Mouse (Mus musculus): Measurements from ENCODE around the gene Polr3c. TPM values are rescaled to one million over a fixed set of nuclear protein-coding genes. Genes with fewer than 3 reads are reported as not detected.
A peak's percentile ranks its signal among the peaks of the same experiment; 100 is the strongest.
"Not testable (repeated sequence)": the region's sequence is repeated elsewhere in the genome, so short reads cannot be mapped to it uniquely, and the experiment has no call there.

The Polr3c gene
- total RNA-seq, 2 experiments from 2014 or later, result 24.7 to 24.9 TPM

DNA sequence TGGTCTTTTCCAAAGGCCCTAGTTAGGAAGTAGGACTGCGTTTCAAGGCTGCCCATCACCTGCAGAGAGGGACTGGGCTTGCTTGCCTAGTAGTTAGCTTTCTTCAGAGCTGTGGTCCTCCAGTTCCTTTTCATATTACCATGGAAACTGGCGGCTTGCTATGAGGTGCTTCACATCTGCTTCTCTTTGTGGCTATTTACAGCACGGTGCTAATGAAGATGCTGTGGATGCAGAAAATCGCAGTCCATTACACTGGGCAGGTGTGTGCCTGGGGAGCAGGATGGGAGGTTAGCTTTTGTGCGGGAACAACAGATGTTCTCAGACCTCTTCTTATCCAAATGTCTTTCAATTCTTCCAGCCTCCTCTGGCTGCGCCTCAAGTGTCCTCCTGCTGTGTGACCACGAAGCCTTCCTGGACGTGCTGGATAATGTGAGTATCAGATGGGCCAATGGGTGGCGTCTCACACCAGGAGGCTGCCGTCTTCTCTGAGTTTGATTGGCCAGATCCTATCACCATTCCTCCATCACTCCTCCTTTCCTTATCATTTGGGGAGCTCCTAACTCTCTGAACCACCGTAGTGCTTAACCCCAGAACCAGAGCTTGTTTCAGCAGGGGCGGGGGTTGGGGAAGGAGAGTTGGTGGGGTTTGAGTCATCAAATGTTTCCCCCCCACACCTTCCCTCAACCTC is 47.0 kb downstream of the Polr3c start:
- no peak for DNase-seq (ENCODE audit: extremely low spot score in 1 of 2, low spot score in 1 of 2)

DNA sequence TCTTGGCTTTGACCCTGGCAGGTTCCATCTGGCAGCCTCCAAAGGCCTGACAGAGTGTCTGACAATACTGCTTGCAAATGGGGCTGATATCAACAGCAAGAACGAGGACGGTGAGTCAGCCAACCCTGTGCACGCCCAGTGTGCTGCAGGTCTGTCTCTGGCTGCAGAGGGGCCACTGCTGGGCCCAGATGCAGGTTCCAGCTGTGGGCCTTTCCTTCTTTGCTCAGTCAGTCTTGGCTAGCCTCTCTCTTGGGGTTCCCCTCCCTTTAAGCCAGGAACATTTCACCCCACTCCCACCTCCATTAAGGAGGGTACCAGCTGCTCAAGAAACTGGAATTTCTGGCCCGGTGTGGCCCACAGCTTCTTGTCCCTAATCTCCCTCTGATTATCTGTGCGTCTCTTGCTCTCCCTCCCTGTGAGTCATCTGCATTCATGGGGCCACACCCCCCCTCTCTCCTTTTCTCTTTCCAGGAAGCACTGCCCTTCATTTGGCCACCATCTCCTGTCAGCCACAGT is 48.2 kb downstream of the Polr3c start:
- DNase-seq (ENCODE audit: extremely low spot score in 1 of 2, low spot score in 1 of 2), result no peak

DNA sequence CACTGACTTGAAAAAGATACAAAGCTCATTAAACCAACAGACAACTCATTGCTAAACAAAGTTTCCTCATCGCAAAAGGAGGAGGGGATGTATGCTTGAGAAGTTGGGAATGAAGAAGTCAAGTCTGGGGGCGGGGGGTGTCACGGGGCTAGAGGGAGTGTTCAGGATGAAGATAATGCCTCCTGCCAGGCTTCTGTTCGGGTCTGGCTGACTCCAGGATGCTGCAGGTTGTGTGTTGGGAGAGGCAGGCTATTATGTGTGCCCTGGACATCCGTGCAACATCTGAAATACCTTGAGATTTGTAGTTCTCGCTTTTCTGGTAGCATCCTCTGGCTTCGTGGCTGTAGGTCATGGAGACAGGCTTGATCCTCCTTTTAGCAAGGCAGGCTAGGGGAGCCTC is 49.0 kb downstream of the Polr3c start:
- DNase-seq (ENCODE audit: extremely low spot score in 1 of 2, low spot score in 1 of 2), result no peak

DNA sequence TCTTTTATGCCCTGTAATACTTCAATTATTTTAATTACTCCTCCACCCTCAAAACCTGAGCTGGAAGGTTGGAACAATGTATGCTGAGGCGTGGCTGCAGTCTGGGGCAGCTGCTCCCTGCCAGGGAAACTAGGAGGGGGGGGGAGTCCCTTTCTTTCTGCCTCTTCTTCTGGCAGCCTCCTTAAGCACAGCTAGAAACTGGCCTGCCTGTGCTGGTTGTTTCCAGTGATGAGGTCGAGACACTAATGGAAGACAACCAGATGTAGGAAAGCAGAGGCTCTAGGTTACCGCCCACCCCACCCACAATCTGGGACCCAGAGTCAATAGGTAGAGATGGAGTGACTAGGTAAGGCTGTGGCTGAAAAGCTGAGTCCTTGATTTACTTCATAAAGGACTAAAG is 51.7 kb downstream of the Polr3c start:
- no peak for DNase-seq (ENCODE audit: extremely low spot score in 1 of 2, low spot score in 1 of 2)

DNA sequence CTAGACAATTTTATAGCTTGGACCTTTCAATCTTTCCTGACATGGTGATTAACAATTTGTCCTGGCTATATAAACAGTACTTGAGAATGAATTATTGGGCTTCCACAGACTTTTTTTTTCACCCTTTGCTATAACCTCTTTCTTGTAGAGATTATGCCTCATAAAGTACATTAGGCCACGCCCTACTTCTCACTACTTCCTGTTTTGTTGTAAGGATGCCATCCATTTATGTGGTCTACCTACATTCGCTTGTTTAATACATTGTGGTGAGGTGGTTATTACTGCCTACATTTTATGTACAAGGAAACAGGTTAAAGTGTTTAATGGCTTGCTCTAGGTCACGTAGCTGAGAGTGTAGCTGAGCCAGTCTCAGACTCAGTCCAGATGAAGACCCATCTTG is 52.3 kb downstream of the Polr3c start:
- no peak for DNase-seq (ENCODE audit: extremely low spot score in 1 of 2, low spot score in 1 of 2)

DNA sequence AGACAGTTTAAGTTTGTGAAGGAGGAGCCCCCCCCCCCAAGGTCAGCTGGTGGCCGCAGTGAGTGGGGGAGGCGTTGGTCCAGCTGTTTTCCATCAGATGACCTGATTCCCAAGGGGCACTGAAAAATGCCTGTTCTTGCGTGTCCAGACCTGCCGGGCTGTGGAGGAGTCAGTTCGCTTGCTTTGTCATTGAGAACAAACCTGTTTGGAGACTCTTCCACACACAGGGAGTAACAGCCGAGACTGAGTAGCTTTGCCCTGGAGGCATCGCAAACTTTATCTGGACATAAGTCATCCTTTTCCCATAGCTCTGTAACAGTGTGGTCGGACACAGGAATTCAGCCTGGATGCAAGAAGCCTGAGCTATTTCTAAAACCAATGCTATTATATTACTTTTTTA is 53.0 kb downstream of the Polr3c start:
- DNase-seq (ENCODE audit: extremely low spot score in 1 of 2, low spot score in 1 of 2), result no peak

DNA sequence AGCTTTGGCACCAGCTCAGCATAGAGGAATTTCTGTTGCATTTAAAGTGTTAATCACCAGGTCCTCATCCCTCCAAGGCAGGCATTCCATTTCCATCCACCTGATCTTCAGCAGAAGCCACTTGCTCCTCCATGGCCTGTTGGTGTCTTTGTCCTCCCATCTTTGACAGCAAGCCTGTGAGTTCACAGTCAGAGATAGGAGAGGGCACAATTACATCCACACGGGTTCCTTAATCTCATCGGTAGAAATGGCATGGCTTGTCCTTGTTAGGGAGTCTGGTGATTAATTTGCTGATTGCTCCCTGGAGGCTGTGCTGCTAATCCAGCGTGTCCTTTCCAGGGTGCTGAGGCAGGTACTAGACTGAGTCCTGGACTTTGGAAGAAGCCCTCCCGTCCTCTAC is 53.9 kb downstream of the Polr3c start:
- DNase-seq (ENCODE audit: extremely low spot score in 1 of 2, low spot score in 1 of 2), result no peak

DNA sequence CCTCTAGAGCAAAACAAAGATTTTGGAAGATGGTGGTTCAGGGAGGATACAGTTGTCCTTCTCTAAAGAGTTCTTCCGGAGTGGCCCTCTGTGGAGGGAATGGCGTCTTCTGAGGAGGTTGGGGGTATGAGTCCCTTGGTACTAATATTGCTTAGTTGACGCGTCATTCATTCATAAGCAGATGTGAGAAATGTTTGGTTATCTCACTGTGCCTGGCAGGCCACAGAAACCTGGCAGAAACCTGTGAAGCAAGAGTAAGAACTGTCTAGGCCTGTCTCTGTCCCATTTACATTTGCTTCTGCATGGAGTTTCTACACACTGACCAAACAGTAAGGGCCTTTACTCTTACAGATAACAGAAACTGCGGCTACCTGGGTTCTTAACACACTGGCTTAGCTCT is 55.9 kb downstream of the Polr3c start:
- DNase-seq (ENCODE audit: extremely low spot score in 1 of 2, low spot score in 1 of 2), result no peak

DNA sequence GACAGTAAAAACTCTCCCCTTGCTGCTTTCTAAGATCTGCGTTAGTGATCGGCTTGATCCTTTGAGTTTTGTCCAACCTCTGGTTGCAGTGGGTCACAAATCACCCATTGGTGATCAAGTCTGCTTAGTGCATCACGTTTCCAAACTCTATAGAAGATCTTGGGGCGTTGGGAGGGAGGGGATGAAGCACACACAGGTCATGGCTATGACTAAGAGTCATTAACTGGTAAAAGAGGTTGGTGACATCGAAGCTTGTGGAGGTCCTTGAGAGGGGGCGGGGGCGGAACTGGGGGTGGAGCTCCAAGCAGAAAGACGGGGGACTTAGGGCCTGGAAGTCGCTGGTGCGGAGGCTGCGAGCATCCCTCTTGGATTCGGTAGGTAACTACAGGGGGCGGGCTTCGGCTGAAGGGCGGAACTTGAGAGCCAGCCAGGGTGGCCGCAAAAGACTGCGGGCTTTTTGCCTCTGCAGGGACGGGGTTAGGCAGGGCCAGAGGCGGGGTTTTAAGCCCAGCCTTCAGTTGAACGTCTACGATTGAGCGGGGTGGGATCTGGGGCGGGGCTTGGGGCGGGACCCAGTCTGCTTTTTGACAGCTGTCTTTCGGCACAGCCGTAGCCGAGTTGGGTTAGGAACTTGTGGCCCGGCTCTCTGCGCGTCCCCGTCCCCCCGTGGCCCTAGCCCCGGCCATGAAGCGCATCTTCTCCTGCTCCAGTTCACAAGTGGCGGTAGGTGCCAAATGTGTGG is 57.5 kb downstream of the Polr3c start, which contains the start of gene Ankrd35:
Gene Ankrd35 (plus strand): TSS at position 405 of the 742 bp plus-strand sequence.
- peak; percentile 40 to 47 for DNase-seq (ENCODE audit: extremely low spot score in 1 of 2, low spot score in 1 of 2)

DNA sequence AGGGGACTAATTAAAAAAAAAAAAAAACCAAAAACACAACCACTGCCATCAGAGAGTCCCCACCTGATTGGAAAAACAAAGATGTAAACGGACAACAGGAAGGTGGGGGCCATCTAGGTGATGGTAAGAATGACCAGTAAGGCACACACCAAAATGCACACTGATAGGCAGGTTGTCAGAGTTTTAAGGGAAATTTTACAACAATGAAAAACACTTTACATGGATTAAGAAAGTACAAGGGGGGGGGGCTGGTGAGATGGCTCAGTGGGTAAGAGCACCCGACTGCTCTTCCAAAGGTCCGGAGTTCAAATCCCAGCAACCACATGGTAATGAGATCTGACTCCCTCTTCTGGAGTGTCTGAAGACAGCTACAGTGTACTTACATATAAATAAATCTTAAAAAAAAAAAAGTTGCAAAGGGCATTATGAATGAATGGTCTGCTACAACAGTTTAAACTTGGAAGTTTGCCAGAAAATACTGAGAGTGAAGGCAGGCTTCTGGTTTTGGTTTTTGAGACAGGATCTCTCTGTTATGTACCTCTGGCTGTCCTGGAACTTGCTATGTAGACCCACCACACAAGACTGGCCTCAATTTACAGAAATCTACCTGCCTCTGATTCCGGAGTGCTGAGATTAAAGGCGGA is 58.9 kb downstream of the Polr3c start:
- no peak for DNase-seq (ENCODE audit: extremely low spot score in 1 of 2, low spot score in 1 of 2)

DNA sequence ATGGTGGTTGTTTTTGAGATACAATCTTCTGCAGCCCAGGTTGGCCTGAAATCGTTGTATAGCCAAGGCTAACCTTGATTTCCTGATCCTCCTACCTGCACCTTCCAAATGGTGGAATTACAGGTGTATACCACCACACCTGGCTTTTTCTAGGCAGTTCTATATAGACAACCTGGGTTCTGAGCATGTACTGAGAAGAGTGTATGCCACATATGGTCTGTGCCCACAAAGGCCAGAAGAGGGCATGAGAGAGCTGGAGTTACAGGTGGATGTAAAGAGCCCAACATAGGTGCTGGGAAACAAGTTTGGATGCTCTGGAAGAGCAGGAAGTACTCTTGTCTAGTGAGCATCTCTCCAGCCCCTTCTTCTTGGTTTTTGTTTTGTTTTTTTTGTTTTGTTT is 60.1 kb downstream of the Polr3c start:
- no peak for DNase-seq (ENCODE audit: extremely low spot score in 1 of 2, low spot score in 1 of 2)

DNA sequence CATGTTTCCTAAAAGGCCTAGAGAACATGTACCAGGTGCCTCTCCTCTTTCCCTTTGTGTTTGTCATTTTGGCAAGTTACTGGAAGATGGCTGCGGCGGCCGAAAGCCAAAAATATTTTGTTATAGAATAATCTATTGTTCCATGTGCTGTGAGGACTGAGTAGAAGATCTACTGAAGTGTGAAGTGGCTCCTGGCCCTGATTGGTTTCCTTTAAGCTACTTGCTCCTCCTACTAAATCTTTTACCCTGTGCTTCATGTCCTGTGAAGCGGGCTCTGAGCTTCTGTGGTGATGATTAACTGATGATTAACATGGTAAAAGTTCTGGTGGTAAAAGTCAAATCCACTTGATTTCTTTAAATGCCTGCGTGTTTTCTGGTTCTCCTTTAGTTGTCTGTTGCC is 60.5 kb downstream of the Polr3c start:
- no peak for DNase-seq (ENCODE audit: extremely low spot score in 1 of 2, low spot score in 1 of 2)

DNA sequence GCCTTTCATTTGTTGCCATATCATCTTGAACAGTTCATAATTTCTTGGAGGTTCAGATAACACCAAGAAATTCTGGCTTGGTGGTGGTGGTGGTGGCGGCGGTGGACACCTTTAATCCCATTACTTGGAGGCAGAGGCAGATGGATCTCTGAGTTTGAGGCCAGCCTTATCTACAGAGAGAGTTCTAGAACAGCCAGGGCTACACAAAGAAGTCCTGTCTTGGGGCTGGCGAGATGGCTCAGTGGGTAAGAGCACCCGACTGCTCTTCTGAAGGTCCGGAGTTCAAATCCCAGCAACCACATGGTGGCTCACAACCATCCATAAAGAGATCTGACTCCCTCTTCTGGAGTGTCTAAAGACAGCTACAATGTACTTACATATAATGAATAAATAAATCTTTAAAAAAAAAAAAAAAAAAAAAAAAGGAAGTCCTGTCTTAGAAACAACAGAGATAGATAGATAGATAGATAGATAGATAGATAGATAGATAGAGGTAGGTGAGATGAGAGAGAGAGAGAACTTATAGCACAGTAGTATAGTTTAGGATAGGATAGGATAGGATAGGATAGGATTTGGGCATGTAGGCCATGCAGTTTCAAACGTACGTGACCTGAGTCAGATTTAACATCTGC is 61.6 kb downstream of the Polr3c start:
- DNase-seq (ENCODE audit: extremely low spot score in 1 of 2, low spot score in 1 of 2), result not testable (repeated sequence)

DNA sequence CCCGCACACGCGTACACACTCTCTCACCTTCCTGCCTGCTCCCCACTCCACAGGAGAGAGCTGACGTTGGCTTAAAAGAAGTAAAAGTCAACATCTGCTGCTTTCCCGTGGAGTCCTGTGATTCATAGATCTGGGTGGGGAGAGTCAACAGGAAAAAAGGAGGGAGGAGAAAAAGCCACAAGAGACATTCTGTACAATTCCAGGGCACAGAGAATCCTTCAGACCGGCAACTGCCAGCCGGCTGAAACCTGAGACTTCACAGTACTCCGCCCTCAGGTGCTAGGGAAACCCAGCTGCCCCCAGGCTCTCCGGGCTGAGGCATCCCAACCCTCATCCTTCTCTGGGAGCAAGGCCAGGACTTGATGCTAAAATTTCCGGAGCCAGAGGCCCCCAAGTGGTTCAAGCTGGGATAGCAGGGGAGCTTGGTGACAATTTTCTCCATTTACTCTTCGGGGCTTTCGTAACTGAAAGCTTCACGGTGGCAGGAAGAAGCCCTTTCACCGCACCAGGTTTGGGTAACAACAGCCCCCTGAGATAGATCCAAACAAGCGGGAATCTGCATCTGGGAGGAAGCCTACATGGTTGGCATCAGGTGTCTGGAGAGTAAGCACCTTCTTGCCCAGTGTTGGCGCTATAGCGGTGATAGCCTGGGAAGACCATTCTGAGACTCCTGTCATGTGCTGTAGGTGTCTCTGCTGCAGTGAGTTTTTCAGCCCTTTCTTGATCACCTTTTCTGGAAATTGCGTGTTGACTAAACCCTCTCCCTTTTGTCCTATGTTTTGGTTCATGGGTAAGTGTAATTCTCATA is 63.8 kb downstream of the Polr3c start:
- DNase-seq (ENCODE audit: extremely low spot score in 1 of 2, low spot score in 1 of 2), result peak; percentile 84 to 95

DNA sequence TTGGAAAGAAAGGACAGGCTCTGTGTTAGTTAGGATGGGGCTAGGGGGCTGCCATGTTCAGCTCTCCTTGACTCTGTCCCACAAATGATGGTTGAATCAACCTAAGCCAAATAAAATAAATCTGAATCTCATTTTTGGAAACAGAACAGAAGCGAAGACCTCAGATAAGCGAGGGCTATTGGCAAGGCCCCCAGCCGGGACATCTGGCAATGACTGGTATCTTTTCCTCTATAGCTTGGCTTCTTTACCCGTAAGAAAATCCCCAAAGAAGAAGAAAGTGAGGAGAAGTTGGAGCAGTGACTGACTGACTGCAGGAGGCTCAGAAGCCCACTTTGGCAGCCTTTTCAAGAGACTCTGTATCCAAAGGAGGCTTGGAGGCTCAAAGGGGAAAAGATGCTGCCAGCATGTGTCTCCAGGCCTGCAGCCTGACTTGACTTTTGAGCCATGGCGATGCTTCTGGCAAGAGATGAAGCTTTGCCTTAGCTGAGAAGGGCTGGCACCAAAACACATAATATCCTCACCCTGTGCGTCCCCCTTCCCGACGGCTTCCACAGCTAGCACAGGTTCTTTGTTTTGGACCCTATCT is 64.6 kb downstream of the Polr3c start:
- DNase-seq (ENCODE audit: extremely low spot score in 1 of 2, low spot score in 1 of 2), result no peak

Other genes starting within 250 kb of the Polr3c start
- gene Hfe2, start 202.5 kb downstream of the Polr3c start, total RNA-seq (2021), result under 1 TPM in 1 of 2 experiments, not detected in 1; 0.12 TPM
- gene Txnip, start 169.7 kb downstream of the Polr3c start, total RNA-seq (2021), result 10 to 100 TPM; 20.7 to 25.0 TPM
- not detected for gene Gm16253, start 150.6 kb downstream of the Polr3c start, total RNA-seq (2021)
- 10 to 100 TPM; 23.8 to 29.7 TPM for gene Polr3gl, start 133.4 kb downstream of the Polr3c start, total RNA-seq (2021)
- 10 to 100 TPM; 50.9 to 62.3 TPM for gene Ankrd34a, start 131.0 kb downstream of the Polr3c start, total RNA-seq (2021)
- 10 to 100 TPM; 29.2 to 29.4 TPM for gene Lix1l, start 126.5 kb downstream of the Polr3c start, total RNA-seq (2021)
- 10 to 100 TPM; 48.4 to 51.7 TPM for gene Rbm8a, start 97.7 kb downstream of the Polr3c start, total RNA-seq (2021)
- 10 to 100 TPM; 55.3 to 57.3 TPM for gene Pex11b, start 92.3 kb downstream of the Polr3c start, total RNA-seq (2021)
- under 1 TPM; 0.31 to 0.37 TPM for gene Gm42957, start 92.2 kb downstream of the Polr3c start, total RNA-seq (2021)
- 1 to 10 TPM; 1.1 to 1.7 TPM for gene Itga10, start 82.0 kb downstream of the Polr3c start, total RNA-seq (2021)
- gene Ankrd35, start 57.5 kb downstream of the Polr3c start, total RNA-seq (2021), result 1 to 10 TPM; 5.3 to 6.2 TPM
- gene Pias3, start 31.2 kb downstream of the Polr3c start, total RNA-seq (2021), result 10 to 100 TPM; 24.6 to 27.0 TPM
- gene Nudt17, start 19.1 kb downstream of the Polr3c start, total RNA-seq (2021), result 10 to 100 TPM; 13.2 to 16.7 TPM
- 10 to 100 TPM; 56.0 to 62.3 TPM for gene Rnf115, start within 50 bp of the Polr3c start, total RNA-seq (2021)
- gene Pdzk1, start 101.7 kb upstream of the Polr3c start, total RNA-seq (2021), result under 1 TPM; 0.22 to 0.35 TPM
- not detected for gene Cd160, start 101.7 kb upstream of the Polr3c start, total RNA-seq (2021)
- gene Gja5, start 177.1 kb upstream of the Polr3c start, total RNA-seq (2021), result 1 to 10 TPM in 1 of 2 experiments, under 1 TPM in 1; 0.70 to 1.2 TPM
- 10 to 100 TPM; 39.3 to 46.1 TPM for gene Gpr89, start 177.7 kb upstream of the Polr3c start, total RNA-seq (2021)
- gene Gja8, start 198.4 kb upstream of the Polr3c start, total RNA-seq (2021), result not detected

Data from layer of hippocampus, postnatal 25 days (tissue).